15 mouse cellular contexts compared by ENCODE assay signal in the genomic region with DNA sequence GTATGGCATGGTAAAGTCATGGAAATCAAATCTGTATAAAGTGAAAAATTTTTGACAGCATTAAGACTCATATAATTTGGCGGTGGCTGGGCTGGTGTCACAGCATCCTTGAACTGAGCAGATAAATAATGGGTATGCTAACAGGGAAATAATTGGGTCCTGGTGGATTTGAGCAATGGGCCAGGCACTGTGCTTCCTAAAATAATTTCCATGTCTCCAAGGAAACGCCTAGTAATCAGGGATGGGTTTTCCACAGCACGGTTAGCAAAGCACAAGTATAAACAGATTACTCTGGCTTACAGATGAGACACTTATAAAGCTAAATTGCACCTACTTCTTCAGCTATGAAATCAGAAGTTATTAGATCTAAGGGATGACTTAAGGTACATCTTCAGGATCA.
"Had no signal": no experiment of that assay in that cellular context is flagged by ENCODE, and none has a peak within 500 bp of the region (broad histone marks: within the 10 kb centered on the region; RNA-seq: fewer than 3 reads in every experiment).

No protein-coding gene starts in this region.

- H3K4me1 ChIP-seq: liver, embryonic 13.5 days; neural tube, embryonic 12.5 days; neural tube, embryonic 15.5 days; stomach, embryonic 15.5 days had no signal

- H3K27me3 ChIP-seq: liver, embryonic 13.5 days; neural tube, embryonic 12.5 days; neural tube, embryonic 15.5 days; stomach, embryonic 15.5 days had no signal

- H3K4me3 ChIP-seq: liver, embryonic 13.5 days; neural tube, embryonic 12.5 days; neural tube, embryonic 15.5 days; stomach, embryonic 15.5 days had no signal

- H3K36me3 ChIP-seq: liver, embryonic 13.5 days; neural tube, embryonic 12.5 days; neural tube, embryonic 15.5 days; stomach, embryonic 15.5 days had no signal

- DNase-seq: kidney, adult 18-20 months; kidney, adult 9 months; kidney, postnatal 14 days; kidney, postnatal 4 days; liver, embryonic 13.5 days; lung, adult 2 months; lung, postnatal 14 days; lung, postnatal 4 days; right cerebral cortex, postnatal 25 days; spleen, adult 18-20 months; thymus, postnatal 25 days had no signal

- H3K9me3 ChIP-seq: liver, embryonic 13.5 days; neural tube, embryonic 12.5 days; neural tube, embryonic 15.5 days; stomach, embryonic 15.5 days had no signal

- H3K9ac ChIP-seq: liver, embryonic 13.5 days; neural tube, embryonic 12.5 days; neural tube, embryonic 15.5 days; stomach, embryonic 15.5 days had no signal

- ATAC-seq: intestine, embryonic 16.5 days had no signal

- H3K27ac ChIP-seq: liver, embryonic 13.5 days; neural tube, embryonic 12.5 days; neural tube, embryonic 15.5 days; stomach, embryonic 15.5 days had no signal

- H3K4me2 ChIP-seq: liver, embryonic 13.5 days; neural tube, embryonic 12.5 days; neural tube, embryonic 15.5 days; stomach, embryonic 15.5 days had no signal
